Mouse (Mus musculus) R1 (cell line): ENCODE measurements at regions not wholly inside any gene's neighbourhood (a gene's known extent, or its start where the extent isn't known, plus 50 kb on each side); places are given as distances from the start of the nearest gene placed in this dataset.

ENCODE experiments used
- DNase-seq: peaks from one replicate; pipeline ENCODE4 v3.0.0-alpha.2; 2018; ENCODE audit warnings: low read depth, low spot score

- DNase-seq = no peak
These were observed 560.8 kb downstream of the Gm43517 start for GRCm38 (mm10) chr12:49945628-49946220.

DNA sequence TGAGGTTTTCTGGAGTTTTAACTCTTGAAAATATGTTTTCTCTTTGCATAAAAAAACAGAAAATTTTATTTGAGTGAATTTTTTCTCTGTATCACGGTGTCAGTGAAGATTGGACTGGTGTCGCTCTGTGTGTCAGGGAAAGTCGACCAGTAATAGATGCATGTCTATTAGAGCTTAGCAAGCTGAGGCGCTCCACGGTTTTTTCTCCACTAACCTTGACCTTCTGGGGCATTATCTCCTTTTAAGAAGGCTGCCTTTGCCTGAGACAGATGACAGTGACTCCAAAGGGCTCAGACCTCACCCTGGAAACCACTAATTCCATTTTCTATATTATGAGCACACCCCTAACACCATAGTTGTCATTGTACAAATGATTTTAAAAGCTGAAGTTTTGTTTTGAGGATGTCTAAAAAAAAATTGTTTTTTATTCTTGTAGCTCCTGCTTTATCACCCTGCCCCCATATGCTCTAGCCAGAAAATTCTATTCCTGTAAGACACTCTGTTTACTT lies 561.8 kb downstream of the Gm43517 start:
- no peak for DNase-seq

DNA sequence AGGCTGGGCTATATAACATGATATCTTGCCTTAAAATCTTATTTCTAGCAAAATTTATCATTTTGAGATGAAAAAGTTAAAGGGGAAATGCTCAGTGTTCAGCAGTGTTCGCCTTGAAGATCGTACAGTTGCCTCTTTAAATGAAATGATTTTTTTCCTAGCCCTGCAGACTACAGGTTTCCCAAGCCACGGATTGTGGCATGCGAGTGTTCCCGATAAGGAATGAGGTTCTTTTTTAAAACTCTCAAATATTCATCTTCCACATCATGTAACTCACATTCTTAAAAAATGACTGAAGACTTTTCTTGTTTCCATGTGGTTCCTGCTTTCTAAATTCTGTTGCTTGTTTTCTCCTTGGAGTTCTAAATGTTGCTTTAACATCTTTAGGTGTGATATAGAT lies 566.0 kb downstream of the Gm43517 start:
- no peak for DNase-seq

DNA sequence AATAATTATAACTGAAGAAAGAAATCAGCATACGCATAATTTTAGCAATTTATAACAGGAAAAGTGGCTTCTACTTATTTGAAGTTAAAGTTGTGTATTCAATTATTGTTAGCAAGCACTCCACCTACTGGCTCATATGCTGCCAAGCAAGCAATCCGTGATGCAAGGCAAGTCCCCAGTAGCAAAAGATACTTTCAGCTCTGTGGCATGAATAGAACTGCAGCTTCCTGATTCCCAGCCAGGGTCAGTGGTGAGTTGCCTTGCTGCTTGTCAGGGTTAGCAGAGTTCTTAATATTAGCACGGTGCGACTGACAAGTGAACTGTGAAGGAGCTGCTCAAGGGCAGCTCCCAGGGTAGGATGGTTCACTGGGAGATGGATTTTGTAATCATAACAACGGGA lies 566.8 kb downstream of the Gm43517 start:
- peak; percentile 4 for DNase-seq

DNA sequence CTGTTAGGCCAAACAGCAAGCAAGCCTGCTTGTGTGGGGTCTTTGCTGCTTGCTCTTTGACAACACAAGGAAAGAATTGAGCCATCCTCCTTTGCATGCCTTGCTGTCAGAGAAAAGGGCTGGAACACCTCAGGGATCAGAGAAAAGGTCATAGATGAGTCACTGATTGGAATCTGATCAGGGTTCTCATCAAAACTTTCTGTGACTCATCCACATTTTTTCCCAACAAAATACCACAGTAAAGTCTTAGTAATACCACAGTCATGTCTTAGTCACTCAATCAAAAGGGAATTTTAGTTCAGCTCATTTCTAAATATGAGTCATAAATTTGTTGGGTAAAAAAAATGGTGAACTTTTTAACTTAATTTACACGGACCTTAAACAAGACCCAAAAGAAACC lies 583.1 kb downstream of the Gm43517 start:
- peak; percentile 1 for DNase-seq

DNA sequence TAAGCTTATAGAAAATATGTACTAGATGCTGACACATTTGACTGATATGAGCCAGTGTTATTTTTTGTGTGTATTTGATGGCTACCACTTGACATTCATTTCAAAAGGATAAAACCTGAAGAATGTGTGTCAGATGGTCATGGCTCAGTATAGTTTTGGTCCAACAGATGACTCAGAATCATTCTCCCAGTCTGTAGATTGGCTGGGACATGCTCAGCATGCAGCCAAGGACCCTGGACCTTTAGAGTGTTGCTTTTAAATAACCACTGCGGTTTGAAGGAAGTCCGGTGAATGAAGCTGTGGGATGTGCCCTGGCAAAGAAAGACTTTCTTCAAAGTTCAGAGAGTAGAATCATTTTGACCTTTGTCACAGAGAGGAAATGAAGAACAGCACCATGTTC lies 584.6 kb downstream of the Gm43517 start:
- no peak for DNase-seq

DNA sequence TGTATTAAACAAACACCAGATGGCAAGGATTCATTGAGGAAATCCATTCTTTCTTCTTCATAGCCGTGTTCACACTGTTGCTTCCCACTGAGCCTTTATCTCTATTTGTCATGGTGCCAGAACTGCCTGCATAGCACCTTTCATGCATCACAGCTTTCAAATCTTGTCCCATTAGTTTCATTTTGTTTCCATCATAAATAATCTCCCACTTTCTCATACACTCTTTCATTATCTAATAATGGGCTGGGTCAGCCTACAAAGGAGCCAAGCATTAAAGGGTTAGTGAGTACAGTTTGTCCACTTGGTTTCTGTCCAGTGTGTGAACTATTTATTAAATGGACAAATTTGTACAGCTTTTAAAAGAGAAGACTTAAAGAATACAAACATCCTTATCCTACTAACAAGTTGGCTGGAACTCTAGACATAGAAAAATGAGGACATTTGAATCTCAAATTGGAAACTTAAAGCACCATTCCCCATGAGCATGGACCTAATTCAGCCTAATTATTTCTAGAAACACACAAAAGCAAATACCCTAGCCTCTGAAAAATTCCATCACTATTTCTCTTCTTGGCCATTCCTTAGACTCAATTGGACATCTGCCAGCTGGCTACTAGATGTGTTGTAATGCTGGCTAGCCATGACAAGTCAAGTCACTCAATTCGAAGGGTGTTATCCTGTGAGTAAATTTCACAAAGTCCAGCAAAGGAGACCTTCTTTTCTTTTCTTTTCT lies 589.8 kb downstream of the Gm43517 start:
- no peak for DNase-seq

- no peak for DNase-seq
These were observed 590.6 kb downstream of the Gm43517 start for GRCm38 (mm10) chr12:49975553-49975952.

- DNase-seq = no peak
These were observed 607.6 kb downstream of the Gm43517 start for GRCm38 (mm10) chr12:49992501-49993079.

DNA sequence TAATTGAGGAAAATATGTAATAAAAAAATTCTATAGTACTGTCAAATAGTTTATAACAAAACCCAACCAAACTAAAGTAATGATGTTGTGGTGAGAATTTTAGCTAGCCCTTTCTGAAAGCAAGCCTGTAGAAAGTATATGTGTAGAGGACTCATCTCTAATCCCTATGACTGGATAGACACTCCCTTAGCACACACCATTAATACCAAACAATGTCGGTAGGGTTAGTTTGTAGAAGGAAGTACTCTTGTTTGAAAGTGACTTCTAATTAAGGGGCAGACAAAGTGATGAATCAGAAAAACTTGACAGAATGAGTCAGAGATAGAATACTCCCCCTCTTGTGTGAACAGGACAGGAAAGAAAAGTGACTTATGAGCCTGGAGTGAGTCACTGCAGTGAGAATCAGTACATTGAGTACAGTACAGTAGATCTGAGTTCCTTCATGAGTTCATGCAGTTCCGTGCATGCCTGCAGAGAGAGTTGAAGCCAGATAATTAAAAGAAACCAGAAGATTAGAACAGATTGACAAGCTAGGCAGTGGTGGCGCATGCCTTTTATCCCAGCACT lies 610.0 kb downstream of the Prkd1 start:
- no peak for DNase-seq

DNA sequence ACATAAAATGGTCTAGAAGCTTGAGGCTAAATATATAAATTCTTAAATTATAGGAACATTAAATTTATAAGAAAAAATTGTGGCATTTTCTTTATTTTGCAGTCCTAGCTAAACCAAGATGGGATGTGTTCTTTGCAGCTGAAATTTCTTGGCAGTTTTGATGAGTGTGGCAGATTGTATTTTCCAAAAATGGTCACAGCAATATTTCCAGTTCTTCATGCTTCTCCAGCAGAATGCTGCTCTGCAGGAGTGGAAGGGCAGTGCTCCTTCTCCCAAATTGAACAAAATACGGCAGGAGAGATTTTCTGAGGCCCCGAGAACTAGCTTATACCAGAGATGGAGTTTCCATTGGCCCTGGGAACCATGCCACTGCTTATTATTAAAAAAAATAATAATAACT lies 587.6 kb downstream of the Prkd1 start:
- DNase-seq = no peak

- no peak for DNase-seq
These were observed 582.5 kb downstream of the Prkd1 start for GRCm38 (mm10) chr12:50066394-50066793.

DNA sequence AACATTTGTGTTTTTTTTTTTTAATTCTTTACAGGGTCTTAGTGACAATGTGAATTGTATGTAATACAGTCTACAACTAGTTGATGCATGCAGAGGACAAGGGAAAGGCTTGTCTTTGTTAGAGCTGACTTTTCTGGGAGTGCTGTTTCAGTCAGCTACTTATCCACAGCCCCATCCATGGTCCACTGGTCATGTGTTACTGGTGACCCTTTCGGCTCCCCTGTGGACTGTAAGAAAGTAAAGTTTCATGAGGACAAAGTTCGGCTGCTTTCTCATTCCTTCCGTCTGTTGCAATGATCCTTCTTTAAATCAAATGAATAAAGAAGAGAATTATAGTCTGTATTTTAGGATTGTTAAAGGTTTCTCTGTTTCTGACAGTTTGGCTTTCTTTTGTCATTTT lies 577.1 kb downstream of the Prkd1 start:
- no peak for DNase-seq

DNA sequence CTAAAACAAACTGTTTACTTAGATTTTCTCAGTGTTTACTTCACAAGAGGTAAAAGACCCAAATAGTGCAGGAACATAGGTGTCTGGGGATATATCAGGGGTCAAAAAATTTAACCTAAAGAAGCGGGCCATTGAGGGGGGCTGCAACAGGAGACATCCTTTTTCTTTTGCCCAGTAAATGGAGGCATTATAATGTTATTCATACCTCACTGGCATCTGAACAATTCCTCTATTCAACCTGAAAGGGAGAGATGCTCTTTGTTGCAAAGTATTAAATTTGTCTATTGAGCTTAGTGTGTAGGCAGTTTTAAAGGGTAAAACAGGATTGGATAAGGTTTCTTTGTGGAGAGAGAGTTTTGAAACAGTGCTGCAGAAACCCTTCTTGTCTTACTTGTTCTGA lies 576.5 kb downstream of the Prkd1 start:
- no peak for DNase-seq

DNA sequence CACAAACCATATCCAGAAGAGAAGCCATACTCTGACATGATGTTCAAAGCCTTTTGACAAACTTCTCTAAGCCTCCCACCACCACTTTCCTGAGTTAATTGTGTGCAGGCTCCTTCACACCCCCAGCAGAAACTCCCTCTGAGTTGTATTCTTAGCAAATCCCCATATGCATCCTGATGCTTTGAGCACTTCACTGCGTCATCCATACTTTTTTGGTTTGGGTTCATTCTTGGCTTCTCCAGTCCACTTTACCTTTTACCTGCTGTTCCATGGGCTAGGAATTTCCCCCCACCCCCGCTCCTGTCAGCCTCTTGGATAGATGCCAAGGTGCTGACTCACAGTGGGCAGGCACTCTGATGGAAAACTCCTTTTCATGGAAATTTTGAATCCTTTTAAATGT lies 575.2 kb downstream of the Prkd1 start:
- DNase-seq = no peak

DNA sequence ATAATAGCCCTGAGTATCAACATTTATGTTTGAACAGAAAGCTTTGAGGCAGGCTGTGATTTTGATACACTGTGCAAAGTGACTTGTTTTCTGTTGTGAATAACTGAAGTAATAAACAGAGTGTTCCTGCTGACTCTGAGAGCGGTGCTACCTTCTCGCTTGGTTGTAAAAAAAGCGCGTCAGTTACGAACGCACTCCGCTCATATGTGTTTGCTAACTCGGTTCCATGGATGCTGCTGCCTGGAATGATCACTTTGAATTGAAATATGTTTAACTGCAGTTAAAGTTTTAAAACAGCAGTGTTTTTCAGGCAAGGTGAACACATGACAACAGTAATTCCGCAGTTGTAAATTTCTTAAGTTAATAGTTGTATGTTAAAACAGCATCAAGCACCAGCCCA lies 567.7 kb downstream of the Prkd1 start:
- DNase-seq = no peak

- no peak for DNase-seq
These were observed 567.3 kb downstream of the Prkd1 start for GRCm38 (mm10) chr12:50081571-50081970.

- no peak for DNase-seq
These were observed 564.4 kb downstream of the Prkd1 start for GRCm38 (mm10) chr12:50084517-50084916.

DNA sequence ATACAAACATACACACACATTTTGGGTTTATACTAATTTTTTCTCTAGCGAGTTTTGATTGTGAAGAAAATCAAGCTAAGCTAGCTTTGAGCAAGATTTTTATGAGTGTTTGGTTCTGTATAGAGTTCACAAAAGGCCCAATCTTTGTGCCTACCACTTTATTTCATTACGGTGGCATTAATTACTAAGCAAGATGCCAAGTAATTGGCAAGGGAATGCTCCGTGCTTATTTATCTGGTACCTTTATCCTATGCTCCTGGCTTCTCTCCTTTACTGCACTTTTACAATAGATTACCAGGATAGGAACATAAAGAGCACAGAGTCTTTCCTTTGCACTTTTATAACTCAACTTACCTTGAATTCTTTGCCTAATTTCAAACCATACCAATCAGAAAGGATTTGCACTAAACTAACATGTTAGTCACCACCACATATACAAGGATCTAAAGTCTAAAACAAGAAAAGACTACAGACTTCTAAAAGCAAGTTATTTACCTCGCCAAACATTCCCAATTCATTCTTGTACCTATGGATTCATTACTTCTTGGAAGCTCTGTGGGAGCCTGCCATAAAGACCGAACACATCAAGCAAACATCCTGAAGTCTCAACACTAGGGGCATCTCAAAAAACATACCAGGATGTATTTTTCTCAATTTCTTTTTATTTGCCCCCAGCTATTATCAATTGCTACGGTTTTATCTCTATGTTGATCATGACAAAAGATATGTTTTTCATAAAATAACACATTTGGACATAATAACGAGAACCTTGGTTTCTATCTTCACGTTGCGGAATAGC lies 537.5 kb downstream of the Prkd1 start:
- DNase-seq = no peak

- DNase-seq = no peak
These were observed 536.8 kb downstream of the Prkd1 start for GRCm38 (mm10) chr12:50112081-50112491.

GRCm38 (mm10) chr12:50115855-50116254 lies 533.0 kb downstream of the Prkd1 start:
- DNase-seq = no peak

- no peak for DNase-seq
These were observed 530.6 kb downstream of the Prkd1 start for GRCm38 (mm10) chr12:50118346-50118745.
